Mouse (Mus musculus) CH12.LX (cell line): ENCODE results near the gene Tspan5. TPM values are rescaled to one million over a fixed set of nuclear protein-coding genes. Genes with fewer than 3 reads are reported as not detected.

Experiments
- DNase-seq: peaks from one replicate; pipeline ENCODE4 v3.0.0-alpha.2; 2013; ENCODE audit errors: extremely low read depth
- H3K27ac ChIP-seq: 2 replicates; pipeline ENCODE4 v1.5.1; 2012; ENCODE audit warnings: low read depth, mild to moderate bottlenecking, control low read depth, moderate library complexity; ENCODE audit not compliant: insufficient read depth
- H3K27me3 ChIP-seq: replicated peaks from 2 replicates; pipeline ENCODE3; 2012; ENCODE audit warnings: inconsistent platforms
- H3K36me3 ChIP-seq, 2 experiments: replicated peaks in 1 of 2; 2 replicates each; pipeline versions ENCODE3 to v1.6.1; 2012; ENCODE audit warnings: inconsistent platforms in 1 of 2, low read length in 1 of 2, mild to moderate bottlenecking in 1 of 2, mixed read lengths in 1 of 2, moderate library complexity in 1 of 2; ENCODE audit not compliant: control insufficient read depth in 1 of 2, insufficient read depth in 1 of 2
- H3K4me1 ChIP-seq, 2 experiments: 2 replicates each; pipeline ENCODE4 v1.6.1; 2012; ENCODE audit warnings: inconsistent platforms in 1 of 2, moderate library complexity in 1 of 2; ENCODE audit not compliant: insufficient read depth in 2 of 2, control insufficient read depth in 1 of 2
- H3K4me2 ChIP-seq: 2 replicates; pipeline ENCODE4 v1.6.1; 2012; ENCODE audit warnings: low read depth, mild to moderate bottlenecking, control low read depth; ENCODE audit not compliant: poor library complexity, insufficient read depth, severe bottlenecking
- H3K4me3 ChIP-seq, 3 experiments: fragments of 150-350 bp in 1 of 3; sonication (generic) in 1 of 3; replicated peaks in 1 of 3; 2 replicates each; pipeline versions ENCODE3 to v1.5.1; 2011 to 2012; ENCODE audit warnings: low read depth in 2 of 3, low read length in 2 of 3, mild to moderate bottlenecking in 2 of 3, moderate library complexity in 2 of 3, control low read depth in 1 of 3, improper control_type of control experiment in 1 of 3, inconsistent platforms in 1 of 3, mixed read lengths in 1 of 3; ENCODE audit not compliant: poor library complexity in 1 of 3
- H3K79me2 ChIP-seq: replicated peaks from 2 replicates; pipeline ENCODE4 v1.6.1; 2012; ENCODE audit warnings: mild to moderate bottlenecking, moderate library complexity; ENCODE audit not compliant: control insufficient read depth, poor library complexity, insufficient read depth, severe bottlenecking; ENCODE audit errors: extremely low read depth
- H3K9ac ChIP-seq: 2 replicates; pipeline ENCODE4 v1.6.1; 2012; ENCODE audit warnings: low read depth, mild to moderate bottlenecking, control low read depth, moderate library complexity; ENCODE audit not compliant: insufficient read depth
- H3K9me3 ChIP-seq: replicated peaks from 2 replicates; pipeline ENCODE3; 2012; ENCODE audit warnings: low read length, inconsistent platforms, mixed read lengths
- BHLHE40 ChIP-seq: IDR thresholded peaks from 2 replicates; pipeline ENCODE4 v1.6.1; 2011; ENCODE audit warnings: mild to moderate bottlenecking, low read depth, low read length, improper control_type of control experiment
- CHD2 ChIP-seq: IDR thresholded peaks from 2 replicates; pipeline ENCODE4 v1.6.1; 2011; ENCODE audit warnings: low read length, improper control_type of control experiment
- CTCF ChIP-seq, 2 experiments: IDR thresholded peaks in 1 of 2; conservative IDR thresholded peaks in 1 of 2; 2 replicates each; pipeline ENCODE4 v1.5.1; 2011 to 2012; ENCODE audit warnings: low read depth in 2 of 2, low read length in 2 of 2, improper control_type of control experiment in 1 of 2, inconsistent platforms in 1 of 2, mild to moderate bottlenecking in 1 of 2, moderate library complexity in 1 of 2
- EP300 ChIP-seq: IDR thresholded peaks from 2 replicates; pipeline ENCODE4 v1.6.1; 2011; ENCODE audit warnings: low read length, improper control_type of control experiment
- ETS1 ChIP-seq: conservative IDR thresholded peaks from 2 replicates; pipeline ENCODE4 v1.6.1; 2012; ENCODE audit warnings: low read depth, mild to moderate bottlenecking, inconsistent platforms, low read length, improper control_type of control experiment, moderate library complexity
- IRF4 ChIP-seq: IDR thresholded peaks from 2 replicates; pipeline ENCODE4 v1.6.1; 2014; ENCODE audit warnings: low read depth, mild to moderate bottlenecking, inconsistent platforms, low read length, improper control_type of control experiment
- KAT2A ChIP-seq: IDR thresholded peaks from 2 replicates; pipeline ENCODE4 v1.6.1; 2012; ENCODE audit warnings: low read length, improper control_type of control experiment, inconsistent platforms; ENCODE audit not compliant: insufficient replicate concordance
- MAFK ChIP-seq: IDR thresholded peaks from 2 replicates; pipeline ENCODE4 v1.6.1; 2011; ENCODE audit warnings: low read length, improper control_type of control experiment; ENCODE audit not compliant: insufficient replicate concordance
- MAZ ChIP-seq: IDR thresholded peaks from 2 replicates; pipeline ENCODE4 v1.6.1; 2012; ENCODE audit warnings: low read depth, mild to moderate bottlenecking, inconsistent platforms, low read length, improper control_type of control experiment, moderate library complexity
- NRF1 ChIP-seq: IDR thresholded peaks from 2 replicates; pipeline ENCODE4 v1.6.1; 2014; ENCODE audit warnings: low read depth, mild to moderate bottlenecking, inconsistent platforms, low read length, improper control_type of control experiment, moderate library complexity
- POLR2A ChIP-seq: IDR thresholded peaks from 2 replicates; pipeline ENCODE4 v1.6.1; 2011; ENCODE audit warnings: low read depth, mild to moderate bottlenecking, improper control_type of control experiment, low read length
- RAD21 ChIP-seq: IDR thresholded peaks from 2 replicates; pipeline ENCODE4 v1.6.1; 2011; ENCODE audit warnings: low read depth, mild to moderate bottlenecking, low read length, improper control_type of control experiment, moderate library complexity
- SIN3A ChIP-seq: IDR thresholded peaks from 2 replicates; pipeline ENCODE4 v1.6.1; 2012; ENCODE audit warnings: low read length, improper control_type of control experiment, inconsistent platforms
- SMC3 ChIP-seq: IDR thresholded peaks from 2 replicates; pipeline ENCODE4 v1.6.1; 2011; ENCODE audit warnings: low read depth, low read length, improper control_type of control experiment
- UBTF ChIP-seq: IDR thresholded peaks from 2 replicates; pipeline ENCODE4 v1.6.1; 2012; ENCODE audit warnings: low read depth, mild to moderate bottlenecking, inconsistent platforms, low read length, improper control_type of control experiment, moderate library complexity
- USF2 ChIP-seq: conservative IDR thresholded peaks from 2 replicates; pipeline ENCODE4 v1.6.1; 2011; ENCODE audit warnings: low read depth, low read length, improper control_type of control experiment
- ZC3H11A ChIP-seq: IDR thresholded peaks from 2 replicates; pipeline ENCODE4 v1.6.1; 2012; ENCODE audit warnings: low read depth, mild to moderate bottlenecking, inconsistent platforms, low read length, improper control_type of control experiment
- dilution Hi-C: fragments of 300-500 bp; cut with MboI; formaldehyde crosslinking; loops from 2 replicates; pipeline ENCODE4 v1.14.3; 2020; ENCODE audit warnings: low sequenced_read_pairs; ENCODE audit not compliant: extremely low pct_unique_long_range_greater_than_20kb, extremely low pct_ligation_motif_present
- in situ Hi-C: fragments of 300-500 bp; cut with MboI; formaldehyde crosslinking; loops from 3 replicates; pipeline ENCODE4 v1.14.3; 2019; ENCODE audit warnings: low sequenced_read_pairs, low pct_ligation_motif_present, low pct_unique_long_range_greater_than_20kb, mixed read lengths
- polyA plus RNA-seq: library from polyadenylated mRNA; unstranded; fragments of >175 nt; gene quantifications from 2 replicates; pipeline ENCODE4 v1.2.1, GENCODE M21; 2012; ENCODE audit warnings: low read depth; ENCODE audit not compliant: insufficient read length
- total RNA-seq, 2 experiments: library from RNA; depleted of rRNA; stranded (reverse); fragments of 300-350 nt in 1 of 2; fragments of >200 nt in 1 of 2; gene quantifications; 2 replicates each; pipeline ENCODE4 v1.2.3; 2012 to 2014

Gene Tspan5
- total and polyA plus RNA-seq, 3 experiments = 17.2 to 43.1 (median 25.9) TPM

DNA sequence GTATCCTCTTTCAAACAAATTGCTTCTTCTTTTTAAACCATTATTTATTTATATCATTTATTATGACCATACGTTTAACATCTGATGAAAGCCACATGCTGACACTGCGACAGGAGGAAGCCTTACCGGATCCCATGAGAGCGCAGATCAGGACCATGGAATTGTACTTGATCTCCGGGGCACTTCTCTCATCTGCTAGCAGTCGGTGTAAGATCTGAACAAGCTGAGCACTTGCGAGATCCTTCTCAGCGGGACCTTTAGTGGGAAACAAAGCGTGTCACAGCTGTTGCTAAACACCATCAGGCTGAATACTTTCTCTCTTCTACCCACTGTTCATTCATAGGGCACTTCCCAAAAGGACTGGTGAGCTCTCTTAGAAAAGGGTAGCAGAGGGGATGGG is 199.6 kb downstream of the Tspan5 start:
- in situ Hi-C loops = no loop called here
- no peak for DNase-seq
- peaks cover 12 to 59% of the 10 kb centered on the region in 2 experiments for H3K36me3 ChIP-seq

DNA sequence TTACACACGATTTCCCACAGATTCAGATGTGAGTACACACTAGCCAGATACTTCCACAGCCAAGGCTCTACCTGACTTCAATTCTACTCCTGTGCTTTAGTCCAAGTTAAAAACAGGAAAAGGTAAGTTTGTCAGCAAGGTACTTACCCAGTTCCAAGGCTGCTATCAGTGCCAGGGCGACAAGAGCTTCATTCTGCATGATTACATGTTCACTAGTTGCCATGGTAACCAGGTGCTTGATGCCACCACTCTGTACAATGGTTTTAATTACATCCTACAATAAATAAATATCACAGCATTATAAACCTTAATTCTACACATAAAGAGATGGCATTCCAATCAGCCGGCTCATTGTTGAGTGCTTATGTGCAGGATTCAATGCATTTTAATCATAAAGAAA is 203.5 kb downstream of the Tspan5 start:
- dilution Hi-C loops = no loop called here
- no peak overlapping the region for H3K4me2 ChIP-seq
- TF ChIP-seq UBTF = no peak
- TF ChIP-seq, all 38 proteins: peak for 0
- Histone ChIP-seq H3K27me3 (no peaks in the 10 kb centered on the region), H3K9me3 (no peaks in the 10 kb centered on the region), H3K27ac (no peak overlapping the region), H3K4me3 (no peak overlapping the region), H3K9ac (no peak overlapping the region), H3K4me1 (no peaks in the 10 kb centered on the region), H3K79me2 (no peaks in the 10 kb centered on the region), H3K36me3 (peaks cover 7 to 47% of the 10 kb centered on the region in 2 experiments)
- in situ Hi-C loops = no loop called here
- DNase-seq = no peak

More for the DNA sequence above, 199.6 kb downstream of the Tspan5 start:
- Histone ChIP-seq H3K9ac (no peak overlapping the region), H3K79me2 (no peaks in the 10 kb centered on the region), H3K4me2 (no peak overlapping the region), H3K4me3 (no peak overlapping the region), H3K9me3 (no peaks in the 10 kb centered on the region), H3K27me3 (no peaks in the 10 kb centered on the region), H3K4me1 (no peaks in the 10 kb centered on the region), H3K27ac (no peak overlapping the region)
- TF ChIP-seq USF2 = no peak
- dilution Hi-C loops = no loop called here

DNA sequence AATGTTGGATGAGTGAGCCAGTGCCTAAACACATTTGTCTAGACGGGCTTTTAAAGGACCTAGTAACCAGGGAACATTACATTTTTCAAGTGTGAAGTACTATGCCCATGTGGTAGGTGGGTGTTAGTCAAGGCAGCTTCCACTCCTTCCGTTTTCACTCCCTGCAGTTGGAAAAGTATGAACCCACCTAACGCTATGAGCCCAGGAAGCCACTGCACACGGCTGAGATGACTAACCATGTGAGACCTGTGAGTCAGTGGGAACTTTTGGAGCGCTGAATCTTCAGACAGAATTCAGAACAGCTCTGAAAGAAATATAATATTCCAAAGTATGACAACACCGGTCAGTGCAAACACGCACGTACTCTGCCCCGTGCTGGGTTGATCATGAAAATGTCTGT is 207.1 kb downstream of the Tspan5 start:
- in situ Hi-C loops = no loop called here

More for the DNA sequence above, 207.1 kb downstream of the Tspan5 start:
- TF ChIP-seq ETS1 (no peak), MAFK (no peak), MAZ (no peak), SMC3 (no peak), POLR2A (no peak), USF2 (no peak), RAD21 (no peak), CTCF (conservative IDR thresholded peaks at IDR 0.05 in 1 of 2, IDR thresholded peaks at IDR 0.05 in 1 of 2; ENCODE audit: low read depth in 2 of 2, low read length in 2 of 2) (no peak), NRF1 (no peak), CHD2 (no peak), ZC3H11A (no peak), SIN3A (no peak), BHLHE40 (no peak), IRF4 (no peak), EP300 (no peak), KAT2A (no peak)
- Histone ChIP-seq H3K4me2 (no peak overlapping the region), H3K4me3 (no peak overlapping the region), H3K9me3 (no peaks in the 10 kb centered on the region), H3K27ac (no peak overlapping the region), H3K36me3 (peaks cover 2 to 38% of the 10 kb centered on the region in 2 experiments), H3K4me1 (no peaks in the 10 kb centered on the region), H3K27me3 (no peaks in the 10 kb centered on the region), H3K79me2 (no peaks in the 10 kb centered on the region), H3K9ac (no peak overlapping the region)
- no peak for DNase-seq
- dilution Hi-C loops = no loop called here
